Mouse (Mus musculus) erythroblast, embryonic 14.5 days (primary cell): ENCODE data around the gene Tomm70a.

ENCODE experiments used
- GATA1 ChIP-seq: IDR thresholded peaks from 2 replicates; pipeline ENCODE4 v1.6.1; 2012; ENCODE audit warnings: low read length, inconsistent platforms, mixed read lengths
- TAL1 ChIP-seq: IDR thresholded peaks from 3 replicates; pipeline ENCODE4 v1.6.1; 2012; ENCODE audit warnings: low read length, inconsistent platforms, mixed read lengths

DNA sequence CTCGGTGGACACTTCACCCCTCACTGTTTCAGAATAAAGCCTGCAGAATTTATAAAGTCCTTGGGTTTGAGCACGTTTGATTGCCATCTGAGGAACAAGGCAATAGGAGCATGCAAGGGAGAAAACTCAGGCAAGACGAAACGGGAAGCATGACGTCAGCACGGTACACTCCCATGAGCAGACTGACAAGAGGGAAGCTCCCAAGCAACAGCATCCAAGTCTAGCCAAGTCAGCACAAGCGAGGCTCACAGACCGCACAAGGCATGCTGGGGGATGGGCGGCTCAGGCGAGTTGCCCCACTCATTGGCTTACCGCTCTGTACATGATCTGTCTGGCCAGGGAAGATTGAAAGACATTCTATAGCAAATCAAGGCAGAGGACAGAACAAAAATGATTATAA is 59.7 kb downstream of the Tomm70a start:
- TF ChIP-seq GATA1 (no peak), TAL1 (no peak)
